Mouse (Mus musculus) forebrain, embryonic 16.5 days (tissue): ENCODE results near the gene Tenm4. TPM values are rescaled to one million over a fixed set of nuclear protein-coding genes. Genes with fewer than 3 reads are reported as not detected.

Experiments
- microRNA counts: library from miRNA; unstranded; fragments of <30 nt; microRNA quantifications from one replicate; lab custom pipeline; 2016
- microRNA-seq: library from miRNA; unstranded; fragments of <30 nt; microRNA quantifications from one replicate; pipeline ENCODE4, GENCODE M21; 2017
- polyA plus RNA-seq: library from polyadenylated mRNA; unstranded; fragments of >200 nt; fragmentation: Nextera tagmentation; extraction: Ambion mirVana; gene quantifications from 2 replicates; pipeline ENCODE4 v1.2.1, GENCODE M21; 2015

Gene Tenm4
- polyA plus RNA-seq, 1 experiment from 2014 or later, result 105 TPM

MicroRNAs encoded within 50 kb of the gene (microRNA counts, 519-probe panel; counts per million panel counts)
- microRNA mmu-miR-708 (lab: Ali Mortazavi, UCI), result 2,894 counts per million, percentile 75 among the panel's probes with 10 or more counts

Small RNAs within 50 kb of the gene (microRNA-seq; reads per million reads assigned to microRNA genes)
- gene Mir6394 (not detected), gene Mir708 (9,459 reads per million, percentile 95 among the genes with 10 or more reads in this experiment)
